Mouse (Mus musculus): ENCODE measurements around the gene Rnf180. TPM values are rescaled to one million over a fixed set of nuclear protein-coding genes. Genes with fewer than 3 reads are reported as not detected.

The Rnf180 gene
- total RNA-seq, 4 experiments from 2014 or later, result 20.5 to 23.4 (median 22.2) TPM

DNA sequence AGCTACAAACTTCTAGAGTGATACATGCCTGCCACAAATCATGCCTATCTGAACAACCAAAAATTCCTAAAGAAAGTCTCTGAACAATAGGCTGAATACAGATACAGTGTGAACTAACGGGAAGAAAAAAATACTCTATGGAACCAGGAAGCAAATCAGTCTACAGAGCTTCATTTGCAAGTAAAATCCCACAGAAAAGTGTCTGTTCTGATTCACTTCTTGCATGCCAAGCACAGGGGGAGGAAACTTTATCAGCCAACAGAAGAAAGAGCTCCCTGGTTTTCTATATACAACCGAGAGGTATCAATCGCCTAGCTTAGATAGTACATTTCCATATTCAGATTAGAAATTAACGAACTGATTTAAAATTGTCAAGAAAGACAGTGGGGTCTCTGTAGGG is 43.8 kb downstream of the Rnf180 start:
- no peak for DNase-seq (ENCODE audit: low spot score in 2 of 2)

DNA sequence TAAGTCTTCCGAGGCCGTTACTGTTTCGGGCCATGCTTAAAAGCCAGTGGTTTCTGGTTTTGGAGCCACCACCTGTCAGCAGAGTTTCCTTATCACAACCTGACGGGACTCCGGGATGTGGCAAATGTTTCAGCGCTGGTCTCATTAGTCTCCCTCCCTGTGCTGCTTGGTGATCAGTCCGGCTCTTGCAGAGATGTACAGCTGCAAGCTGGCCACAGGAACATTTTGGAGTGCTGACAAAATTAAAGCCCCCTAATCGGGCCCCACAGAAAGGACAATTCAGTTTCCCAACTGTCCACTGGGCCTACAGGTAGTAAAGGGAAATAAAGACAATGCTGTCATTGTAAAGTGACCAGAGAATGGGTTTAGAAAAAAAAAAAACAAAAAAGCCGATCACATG is 44.4 kb downstream of the Rnf180 start:
- no peak for DNase-seq (ENCODE audit: low spot score in 2 of 2)

DNA sequence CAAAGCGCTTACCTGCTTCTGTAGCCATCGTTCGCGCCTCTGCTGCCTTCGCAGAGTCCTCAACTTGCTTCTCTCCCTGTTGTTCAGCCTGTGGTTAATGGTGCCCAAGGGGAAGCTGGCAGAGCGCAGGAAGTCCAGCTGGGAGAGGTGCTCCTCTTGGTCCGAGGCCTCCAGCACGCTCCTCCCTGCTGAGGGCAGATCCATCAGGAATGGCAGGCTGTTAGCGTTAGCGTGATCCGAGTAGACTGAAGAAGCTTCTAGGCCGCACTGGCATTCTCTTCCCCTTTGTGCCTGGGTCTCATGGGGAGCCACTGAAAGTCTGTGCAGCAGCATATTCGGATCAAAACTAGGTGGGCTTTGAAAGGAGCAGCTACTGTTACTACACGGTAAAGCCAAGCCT is 45.0 kb downstream of the Rnf180 start:
- DNase-seq (ENCODE audit: low spot score in 2 of 2), result no peak

DNA sequence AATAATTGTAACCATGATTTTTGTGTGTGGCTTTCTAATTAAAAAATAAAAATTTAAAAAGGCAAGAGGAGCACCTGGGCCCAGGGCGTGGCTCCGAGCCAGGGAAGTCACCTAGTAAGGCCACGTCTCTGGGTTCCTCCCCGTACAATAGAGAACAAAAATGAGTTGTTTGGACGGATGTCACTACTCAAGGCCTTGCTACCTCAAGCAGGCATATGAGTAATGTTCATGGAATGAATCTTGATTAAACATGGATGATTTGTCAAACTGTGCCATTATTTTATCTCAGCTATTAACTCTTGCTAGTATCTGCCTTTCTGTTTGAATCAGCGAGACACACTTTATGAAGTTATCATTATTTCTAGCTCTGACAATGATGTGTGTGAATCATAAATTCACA is 46.9 kb downstream of the Rnf180 start:
- DNase-seq (ENCODE audit: low spot score in 2 of 2), result no peak

DNA sequence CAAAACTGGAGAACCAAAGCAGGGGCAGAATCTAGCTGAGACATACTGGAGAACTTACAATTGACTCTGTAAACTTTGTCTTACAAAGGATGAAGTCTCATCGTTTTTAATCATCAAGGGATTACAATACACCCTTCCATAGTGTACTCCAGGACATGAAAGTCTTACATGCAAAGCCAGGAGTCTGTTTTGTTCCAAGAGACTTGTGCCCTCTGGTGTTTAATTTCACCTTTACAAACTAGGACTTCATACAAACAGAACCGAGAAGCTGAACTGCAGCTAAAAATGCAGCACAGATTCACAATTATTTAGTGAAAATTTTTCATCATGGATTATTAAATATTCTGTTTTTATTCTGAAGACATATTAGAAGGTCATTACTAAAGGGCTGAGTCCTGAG is 53.8 kb downstream of the Rnf180 start:
- no peak for DNase-seq (ENCODE audit: low spot score in 2 of 2)

DNA sequence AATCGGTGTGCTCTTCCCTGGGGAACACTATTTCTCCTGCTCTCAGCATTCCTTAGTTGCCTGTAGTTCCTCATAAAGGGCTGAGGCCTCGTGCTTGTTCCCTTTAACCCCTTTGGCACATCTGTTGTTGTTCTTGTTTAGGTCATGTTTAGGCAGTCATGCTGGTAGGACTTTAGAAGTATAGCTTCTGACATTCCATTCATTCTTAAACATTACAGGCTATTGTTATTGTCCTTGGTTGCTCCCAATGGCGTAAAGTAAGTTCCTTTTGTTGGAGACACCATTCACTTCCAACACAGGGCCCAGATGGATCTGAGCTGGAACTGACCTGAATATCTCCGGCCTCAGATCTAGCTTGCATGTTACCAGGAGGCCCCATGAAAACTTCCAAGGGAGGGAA is 67.5 kb downstream of the Rnf180 start:
- DNase-seq (ENCODE audit: low spot score in 2 of 2), result no peak

DNA sequence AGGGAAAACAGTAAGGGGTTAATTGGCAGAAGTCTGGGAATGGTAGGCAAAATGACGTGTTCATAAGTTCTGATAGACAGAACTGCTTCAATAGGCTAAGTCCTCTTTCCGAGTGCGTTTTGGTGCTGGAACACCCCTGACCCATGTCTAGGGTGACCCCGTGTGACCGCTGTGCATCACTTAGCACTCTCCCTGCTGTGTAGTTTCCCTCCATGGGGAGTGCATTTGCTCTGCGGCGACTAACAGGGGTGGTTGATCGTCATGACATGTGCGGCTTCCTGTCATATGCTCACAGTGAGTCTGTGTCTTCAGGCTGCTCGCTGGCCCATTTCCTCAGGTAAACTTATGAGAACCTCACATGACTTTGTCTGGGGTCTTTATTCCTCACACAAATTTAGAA is 70.6 kb downstream of the Rnf180 start:
- no peak for DNase-seq (ENCODE audit: low spot score in 2 of 2)

DNA sequence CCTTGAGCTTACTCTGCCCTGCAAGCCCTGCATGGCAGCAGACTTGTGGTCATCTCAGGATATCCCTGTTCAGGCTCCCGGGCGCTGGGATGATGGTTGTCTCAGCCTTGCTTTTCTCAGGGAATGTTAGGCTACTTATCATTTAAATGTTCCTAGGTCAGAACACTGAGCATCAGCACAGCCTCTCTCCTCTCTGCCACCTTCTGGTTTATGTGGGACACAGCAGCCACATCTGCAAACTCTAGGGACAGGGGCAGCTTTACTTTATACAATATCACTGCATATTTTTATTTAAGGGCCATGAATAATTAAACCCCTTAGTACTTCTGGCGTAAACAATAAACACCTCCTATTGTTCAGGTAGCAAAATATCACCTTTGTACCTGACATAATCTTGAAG is 71.5 kb downstream of the Rnf180 start:
- DNase-seq (ENCODE audit: low spot score in 2 of 2), result no peak

DNA sequence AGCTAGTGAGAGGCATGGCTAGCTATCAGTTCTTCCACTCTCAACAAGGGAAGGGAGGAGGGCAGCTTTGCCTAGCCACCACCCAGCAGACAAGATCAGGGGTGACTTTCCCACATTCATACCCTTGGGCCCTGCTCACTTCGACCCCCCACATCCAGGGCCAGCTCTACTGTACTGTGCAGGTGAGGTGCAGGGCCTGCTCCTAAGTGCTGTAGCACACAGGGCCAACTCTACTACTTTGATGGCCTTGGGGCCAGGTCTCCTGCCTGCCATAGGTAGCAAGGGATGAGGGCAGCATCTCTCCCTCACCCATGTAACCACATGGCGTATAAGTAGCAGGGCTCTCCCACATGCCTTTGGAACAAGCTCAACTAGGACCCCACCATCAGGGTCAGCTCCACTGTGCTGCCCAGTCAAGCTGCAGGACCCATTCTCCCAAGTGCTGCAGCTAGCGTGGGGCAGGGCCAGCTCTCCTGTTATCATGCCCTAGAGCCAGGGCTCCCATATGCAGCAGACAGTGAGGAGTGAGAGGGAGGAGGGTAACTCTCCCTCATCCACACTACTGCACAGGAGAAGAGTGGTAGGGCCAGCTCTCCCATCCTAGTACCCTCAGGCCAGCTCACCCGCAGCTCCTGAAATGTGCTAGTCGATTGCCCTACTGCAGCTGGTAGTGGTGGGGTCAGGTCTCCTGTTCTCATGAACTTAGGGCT is 72.4 kb downstream of the Rnf180 start:
- no peak for DNase-seq (ENCODE audit: low spot score in 2 of 2)

DNA sequence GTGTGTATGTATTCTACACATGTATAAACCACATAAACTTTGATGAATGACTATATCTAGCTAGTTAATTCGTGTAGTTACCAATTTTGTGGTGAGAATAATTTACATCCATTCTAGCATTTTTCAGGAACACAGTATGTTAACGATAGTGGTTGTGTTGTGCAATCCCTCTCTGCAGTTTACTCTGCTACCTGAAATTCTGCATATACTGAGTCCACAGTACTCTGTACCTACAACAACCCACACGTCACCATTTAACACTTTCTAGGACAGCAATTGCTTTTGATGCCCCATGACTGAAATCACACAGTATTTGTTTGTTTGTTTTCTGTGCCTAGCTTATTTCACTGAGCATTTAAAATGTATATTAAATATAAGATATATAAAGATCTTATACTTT is 83.9 kb downstream of the Rnf180 start:
- DNase-seq (ENCODE audit: low spot score in 2 of 2), result no peak

DNA sequence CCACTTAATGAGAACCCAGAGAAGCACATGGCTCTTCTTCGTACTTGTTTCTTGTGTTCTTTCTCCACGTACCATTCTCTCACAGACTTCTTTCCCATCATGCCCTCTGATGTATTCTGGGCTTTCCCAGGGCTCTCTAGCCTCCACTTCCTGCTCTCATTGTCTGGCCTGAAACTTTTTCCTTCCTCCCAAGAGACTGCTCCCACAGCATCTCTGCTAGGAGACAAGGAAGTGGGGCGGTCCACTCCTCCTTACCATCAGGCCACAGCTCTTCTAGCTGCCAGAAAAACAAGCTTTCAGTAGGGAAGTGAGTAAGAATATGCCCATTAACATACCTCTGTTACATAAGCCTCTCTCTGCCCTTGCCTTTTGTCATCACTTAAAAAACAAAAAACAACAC is 90.8 kb downstream of the Rnf180 start:
- DNase-seq (ENCODE audit: low spot score in 2 of 2), result no peak

DNA sequence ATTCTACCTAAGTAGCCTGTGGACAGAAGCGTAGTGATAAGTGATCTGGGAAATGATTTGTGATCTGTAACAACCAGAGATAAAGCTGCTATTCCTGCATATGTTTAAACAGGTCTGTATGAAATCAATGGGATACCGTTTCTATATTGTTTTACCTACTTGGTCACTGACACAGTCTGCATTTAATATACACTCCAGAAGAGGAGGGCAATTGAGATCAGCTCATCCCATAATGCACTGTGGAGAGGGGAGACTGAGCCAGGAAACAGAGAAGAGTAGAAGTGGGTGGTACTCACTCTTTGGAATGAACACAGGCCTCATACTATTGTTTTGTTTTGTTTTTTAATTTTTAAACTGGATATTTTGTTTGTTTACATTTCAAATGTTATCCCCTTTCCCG is 96.0 kb downstream of the Rnf180 start:
- DNase-seq (ENCODE audit: low spot score in 2 of 2), result no peak

DNA sequence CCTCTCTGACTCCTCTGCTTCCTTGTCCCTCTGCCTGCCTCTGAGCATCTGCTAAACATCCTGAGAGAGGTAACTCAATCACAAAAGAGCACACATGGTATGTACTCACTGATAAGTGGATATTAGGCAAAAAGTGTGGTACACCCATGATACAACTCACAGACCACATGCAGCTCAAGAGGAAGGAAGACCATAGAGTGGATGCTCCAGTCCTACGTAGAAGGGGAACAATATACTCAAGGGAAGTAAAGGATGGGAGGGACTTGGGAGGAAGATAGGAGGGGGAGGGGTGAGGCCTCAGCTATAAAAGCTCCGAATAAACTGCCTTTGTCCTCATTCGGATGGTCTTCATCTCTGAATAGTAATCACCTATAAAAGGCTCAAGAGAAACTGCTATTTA is 96.6 kb downstream of the Rnf180 start:
- no peak for DNase-seq (ENCODE audit: low spot score in 2 of 2)

DNA sequence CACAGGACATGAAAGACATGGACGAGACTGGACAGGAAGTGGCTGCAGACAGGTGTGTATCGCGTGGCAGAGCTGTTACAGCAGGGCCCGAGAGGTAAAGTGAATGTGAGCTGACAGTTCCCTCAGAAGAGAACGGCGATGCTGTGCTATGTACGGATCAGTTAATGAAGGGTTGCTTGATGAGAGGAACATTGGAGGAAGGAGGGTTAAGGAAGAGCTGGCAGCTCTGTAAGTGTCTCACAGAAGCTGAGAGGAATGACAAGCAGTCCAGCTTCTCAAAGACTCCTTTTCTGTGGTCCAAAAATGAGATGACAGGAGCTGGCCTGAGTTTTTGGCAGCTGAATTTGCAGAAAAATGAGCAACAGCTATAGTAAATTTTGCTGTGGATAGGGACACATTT is 101.0 kb downstream of the Rnf180 start:
- no peak for DNase-seq (ENCODE audit: low spot score in 2 of 2)

DNA sequence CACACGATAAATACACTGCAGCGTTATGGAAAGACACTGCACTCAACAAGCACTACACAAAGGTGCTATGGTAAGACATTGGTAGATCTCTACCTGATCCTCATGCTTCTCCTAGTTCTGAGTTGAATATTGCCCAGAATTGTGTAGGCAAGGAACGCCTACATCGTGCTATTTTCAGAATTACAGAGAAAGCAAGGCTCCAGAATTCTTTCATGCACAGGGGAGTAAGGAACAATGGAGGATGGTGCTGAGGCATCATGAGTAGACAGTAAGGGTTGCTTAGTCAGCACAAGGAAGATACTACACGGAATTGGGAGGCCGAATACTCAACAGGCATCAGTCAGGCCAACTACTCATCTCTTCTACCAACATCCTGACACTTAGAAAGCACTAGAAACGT is 105.9 kb downstream of the Rnf180 start:
- DNase-seq (ENCODE audit: low spot score in 2 of 2), result peak in 1 of 2 experiments; percentile 19

DNA sequence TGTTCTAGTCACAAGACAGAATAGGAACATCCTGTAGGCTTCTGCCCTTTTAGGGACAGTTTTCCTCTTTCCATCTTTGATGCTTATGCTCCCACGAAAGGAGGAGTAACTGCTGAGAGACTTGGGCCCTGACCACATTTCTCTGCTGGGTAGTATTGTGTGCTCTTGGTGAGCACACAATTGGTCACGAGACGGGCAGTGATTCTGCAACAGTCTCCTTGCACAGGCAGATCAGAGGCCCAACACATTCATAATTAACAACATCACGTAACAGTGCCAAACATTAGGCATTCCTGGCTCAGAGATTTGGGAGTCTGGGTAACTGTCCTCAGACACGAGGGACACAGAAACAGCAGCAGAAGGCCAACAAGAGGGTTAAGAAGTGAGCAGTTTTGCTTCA is 113.8 kb downstream of the Rnf180 start:
- DNase-seq (ENCODE audit: low spot score in 2 of 2), result no peak

DNA sequence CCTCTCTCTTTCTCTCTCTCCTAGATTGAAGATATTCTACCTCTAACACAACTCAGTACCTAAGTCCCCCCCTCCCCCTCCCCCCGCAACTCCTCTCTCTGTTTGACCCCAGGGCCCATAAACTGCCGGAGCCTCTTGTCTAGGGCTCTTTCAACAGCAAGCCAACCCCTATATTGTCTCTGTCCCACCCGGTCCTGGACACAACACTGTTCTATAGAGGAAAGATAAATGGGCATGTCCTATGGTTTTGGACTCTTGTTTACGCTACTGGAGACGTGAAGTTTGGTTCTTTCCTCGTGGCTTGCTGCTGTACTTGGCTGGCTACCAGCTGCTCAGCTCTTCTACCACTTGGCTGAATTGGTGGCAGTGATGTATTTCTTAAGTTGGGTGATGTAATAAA is 129.2 kb downstream of the Rnf180 start:
- no peak for DNase-seq (ENCODE audit: low spot score in 2 of 2)

DNA sequence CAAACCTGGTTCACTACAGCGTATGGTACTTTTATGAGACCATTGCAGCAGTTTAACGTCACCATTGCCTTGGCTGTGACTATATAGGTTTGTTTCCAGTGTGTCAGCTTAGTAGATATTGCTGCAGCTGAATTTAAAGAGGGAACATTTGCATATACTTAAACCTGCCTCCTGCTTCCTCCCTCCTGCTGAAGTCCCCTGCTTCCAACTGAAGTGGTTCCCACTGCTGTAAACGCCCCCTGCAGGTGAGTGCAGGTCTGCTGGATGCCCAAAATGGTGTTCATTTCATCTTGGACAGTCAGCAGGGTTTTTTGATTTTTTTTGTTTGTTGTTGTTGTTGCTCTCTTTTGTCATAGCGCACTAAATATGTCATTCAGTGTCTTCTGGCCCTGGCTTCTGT is 140.7 kb downstream of the Rnf180 start:
- DNase-seq (ENCODE audit: low spot score in 2 of 2), result no peak

DNA sequence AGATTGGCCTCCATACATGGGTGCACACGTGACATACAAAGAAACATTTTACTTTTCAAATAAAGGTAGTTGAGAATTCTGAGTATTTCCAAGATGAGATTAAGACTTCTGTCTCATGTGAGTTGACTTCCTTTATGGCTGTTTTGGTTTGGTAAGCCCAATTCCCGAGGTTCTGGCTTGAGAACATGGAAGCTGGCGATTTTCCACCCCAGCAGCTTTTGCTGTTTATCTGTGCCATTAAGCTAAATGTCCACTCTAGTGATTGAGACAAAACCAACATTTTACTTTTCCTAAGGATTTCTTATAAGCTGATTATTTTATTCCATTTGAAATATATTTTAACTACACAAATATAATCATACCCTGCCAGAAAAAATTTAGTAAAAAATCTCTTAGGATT is 144.6 kb downstream of the Rnf180 start:
- no peak for DNase-seq (ENCODE audit: low spot score in 2 of 2)

DNA sequence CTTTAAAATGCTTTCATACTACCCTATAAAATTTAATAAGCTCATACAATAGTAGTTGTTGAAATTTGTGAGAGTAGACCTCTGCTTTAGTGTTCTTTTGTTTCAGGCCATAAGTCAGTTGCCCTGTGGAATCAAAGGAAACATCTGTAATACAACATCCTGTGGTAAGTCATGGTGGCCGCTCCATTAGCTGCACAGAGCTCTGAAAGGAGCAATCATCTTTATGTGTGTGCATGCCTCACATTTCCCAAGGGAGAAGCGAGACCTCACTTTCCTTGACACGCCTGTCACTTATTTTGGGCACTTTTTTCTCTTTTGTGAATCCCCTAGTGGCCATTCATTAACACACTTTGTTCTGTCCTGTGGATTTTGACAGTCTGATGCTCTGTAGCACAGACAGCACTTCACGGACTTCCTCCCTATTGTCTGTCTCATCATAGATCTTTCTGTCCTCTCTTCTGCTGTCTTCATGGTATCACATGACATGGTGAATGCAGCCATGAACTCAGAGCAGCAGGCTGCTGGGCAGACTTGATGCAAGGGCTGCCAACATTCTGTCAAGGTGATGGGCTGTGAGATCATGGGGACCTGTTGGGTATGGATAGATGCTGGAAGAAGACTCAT is 146.7 kb downstream of the Rnf180 start:
- no peak for DNase-seq (ENCODE audit: low spot score in 2 of 2)

DNA sequence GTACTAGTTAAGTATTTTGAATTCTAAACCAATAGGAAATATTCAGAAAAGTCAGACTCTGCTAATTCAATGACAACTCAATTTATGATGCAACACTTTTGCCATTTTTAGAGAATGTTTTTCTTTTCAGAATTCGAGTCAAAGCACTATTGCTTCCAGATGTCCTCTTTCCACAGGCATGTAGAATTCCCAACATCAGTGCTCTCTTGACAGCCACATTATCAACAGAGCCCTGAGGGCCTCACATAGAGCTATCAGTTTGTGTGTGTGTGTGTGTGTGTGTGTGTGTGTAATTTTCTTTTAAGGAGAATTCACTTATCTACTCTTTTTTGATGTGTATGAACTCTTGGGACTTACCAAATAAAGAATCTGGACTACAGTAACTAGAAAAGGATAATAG is 147.8 kb downstream of the Rnf180 start:
- no peak for DNase-seq (ENCODE audit: low spot score in 2 of 2)

DNA sequence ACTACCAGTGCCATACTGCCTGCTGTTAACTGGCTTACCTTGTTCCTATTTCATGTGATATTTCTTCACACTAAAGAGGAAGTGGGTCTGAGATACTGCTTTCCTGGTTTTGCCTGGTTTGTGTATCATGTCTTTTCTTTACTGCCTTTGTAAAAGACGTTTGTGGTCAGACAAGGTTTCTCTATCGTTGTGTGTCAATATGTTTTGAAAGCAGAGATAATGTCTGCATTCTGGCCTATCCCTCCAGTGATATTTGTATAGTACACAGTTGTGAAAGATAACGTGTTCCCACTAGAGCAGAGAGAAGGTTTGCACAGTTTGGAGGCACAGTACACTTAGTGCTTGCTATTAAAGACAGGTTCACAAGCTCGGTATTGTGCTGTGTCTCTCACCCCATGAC is 154.7 kb downstream of the Rnf180 start:
- DNase-seq (ENCODE audit: low spot score in 2 of 2), result no peak

DNA sequence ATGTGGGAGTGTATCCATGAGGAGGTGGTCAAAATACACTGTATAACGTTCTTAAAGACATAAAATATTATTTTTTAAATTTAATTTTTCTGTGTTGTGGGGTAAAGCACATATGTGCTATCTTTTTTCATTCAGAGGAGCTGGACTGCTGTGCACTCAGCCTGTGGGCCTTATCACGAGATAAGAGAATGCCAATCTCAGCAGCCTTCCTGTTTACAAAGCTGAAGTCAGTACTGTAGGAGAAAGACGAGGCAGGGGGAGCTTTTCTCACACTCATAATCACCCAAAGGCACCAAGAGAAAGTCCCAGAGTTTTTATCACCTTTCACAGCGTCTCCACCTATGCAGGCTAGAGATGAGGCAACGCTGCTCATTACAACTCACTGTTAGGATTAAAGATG is 160.2 kb downstream of the Rnf180 start:
- DNase-seq (ENCODE audit: low spot score in 2 of 2), result no peak

DNA sequence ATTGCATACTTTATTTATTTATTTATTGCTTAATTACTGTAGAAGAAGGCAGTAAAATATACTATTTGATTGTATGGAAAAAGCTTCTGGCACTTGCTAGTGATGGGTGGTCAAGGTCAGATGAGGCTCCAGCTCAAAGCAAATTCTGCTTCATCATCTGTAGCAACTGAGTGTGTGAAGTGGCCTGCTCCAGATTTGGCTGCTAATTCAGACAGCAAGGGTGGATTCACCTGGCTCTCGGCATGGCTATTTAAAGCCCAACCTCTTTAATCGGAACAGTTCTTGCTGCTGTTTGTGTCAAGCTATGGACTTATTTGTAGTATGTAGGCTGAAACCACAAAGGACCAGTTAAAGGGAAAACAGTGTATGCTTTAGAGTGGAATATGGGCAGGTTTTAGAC is 161.8 kb downstream of the Rnf180 start:
- DNase-seq (ENCODE audit: low spot score in 2 of 2), result no peak

Measured in left cerebral cortex, adult 8-10 months (tissue).